Mouse (Mus musculus) kidney, postnatal 25 days (tissue): Measurements from ENCODE around the gene Dkc1.

Source experiments
- DNase-seq, 2 experiments: peaks; one replicate each; pipeline ENCODE4 v3.0.0; 2021; ENCODE audit warnings: mixed read lengths in 2 of 2

Dkc1 gene

GRCm38 (mm10) chrX:75143124-75143555, 47.5 kb downstream of the Dkc1 start:
- DNase-seq = peak; percentile 9 to 54

- no peak for DNase-seq
Measured at GRCm38 (mm10) chrX:75148414-75148813, 52.8 kb downstream of the Dkc1 start.

GRCm38 (mm10) chrX:75150304-75150703, 54.6 kb downstream of the Dkc1 start:
- no peak for DNase-seq

GRCm38 (mm10) chrX:75152249-75152648, 56.6 kb downstream of the Dkc1 start:
- DNase-seq = no peak

GRCm38 (mm10) chrX:75155576-75156243, 60.1 kb downstream of the Dkc1 start:
- peak; percentile 40 to 79 for DNase-seq
